10 mouse cellular contexts compared by ENCODE assay signal in the genomic region with DNA sequence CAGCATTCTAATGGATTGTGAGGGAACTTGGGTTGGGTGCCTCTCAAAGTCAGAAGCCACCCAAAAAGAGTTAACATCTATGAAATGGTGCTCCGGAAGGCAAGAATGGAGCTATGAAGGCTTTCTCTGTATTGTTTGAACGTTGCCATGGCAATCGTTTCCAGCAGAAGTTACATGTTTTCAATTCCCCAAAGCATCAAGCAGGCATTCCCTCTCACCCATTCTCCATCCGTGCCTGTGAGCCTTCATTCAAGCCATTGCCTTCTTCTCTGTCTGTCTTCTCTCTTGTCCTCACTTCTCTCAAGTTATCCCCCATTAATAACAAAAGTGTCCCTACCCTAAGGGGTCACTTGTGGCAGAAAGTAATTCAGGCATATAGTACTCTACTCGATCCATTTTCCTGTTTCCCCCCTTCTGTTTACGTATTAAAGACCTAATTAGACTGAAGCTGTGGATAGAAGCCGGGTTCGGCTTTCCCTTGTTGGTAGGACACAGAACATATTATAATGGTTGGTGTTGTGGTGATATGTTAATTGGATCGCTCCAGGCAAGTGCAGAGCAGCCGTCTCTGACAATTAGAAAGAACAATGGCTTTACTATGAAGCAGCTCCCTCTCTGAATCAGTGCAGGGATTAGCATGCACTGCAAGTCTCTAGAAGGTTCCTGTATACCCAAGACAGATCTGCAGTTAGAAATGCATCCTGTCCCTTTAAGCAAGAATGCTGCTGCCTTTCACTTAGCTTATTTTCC.
A peak's percentile ranks its signal among the peaks of the same experiment; 100 is the strongest.
DNase-seq lines count a peak whose midpoint lies in the region; ATAC-seq and TF ChIP-seq lines count a peak whose summit lies in the region.
"Had no signal": no experiment of that assay in that cellular context is flagged by ENCODE, and none has a peak within 500 bp of the region (broad histone marks: within the 10 kb centered on the region; RNA-seq: fewer than 3 reads in every experiment).

No protein-coding gene starts in this region.

- peak; percentile 27 for DNase-seq in limb, embryonic 14.5 days (ENCODE audit: low spot score)
- DNase-seq in limb, embryonic 10.5 days (ENCODE audit: low spot score) = no peak
- peak; percentile 47 for DNase-seq in forebrain, embryonic 10.5 days (ENCODE audit: extremely low spot score, low spot score)
- no peak for DNase-seq in adrenal gland, postnatal 25 days
- DNase-seq: kidney, adult 11 months had no signal

- no peak overlapping the region for H3K9ac ChIP-seq in limb, embryonic 14.5 days (ENCODE audit: low read depth, low read length, severe bottlenecking)
- no peak overlapping the region for H3K9ac ChIP-seq in hindbrain, embryonic 16.5 days (ENCODE audit: low read depth, low read length)
- H3K9ac ChIP-seq in neural tube, embryonic 15.5 days (replicated peaks) = no peak overlapping the region
- no peak overlapping the region for H3K9ac ChIP-seq in heart, embryonic 11.5 days (ENCODE audit: low read depth, low read length)
- H3K9ac ChIP-seq: embryonic facial prominence, embryonic 15.5 days had no signal

- H3K4me2 ChIP-seq in limb, embryonic 14.5 days (replicated peaks; ENCODE audit: low read depth, low read length, severe bottlenecking) = no peak overlapping the region
- H3K4me2 ChIP-seq in hindbrain, embryonic 16.5 days (ENCODE audit: low read length) = peak overlapping the region; percentile 56
- peak overlapping the region; percentile 51 for H3K4me2 ChIP-seq in neural tube, embryonic 15.5 days
- H3K4me2 ChIP-seq in heart, embryonic 11.5 days = no peak overlapping the region
- H3K4me2 ChIP-seq: embryonic facial prominence, embryonic 15.5 days had no signal

- no peak overlapping the region for H3K27ac ChIP-seq in limb, embryonic 14.5 days (replicated peaks; ENCODE audit: low read depth, low read length)
- H3K27ac ChIP-seq in limb, embryonic 10.5 days = no peak overlapping the region
- peak overlapping the region; percentile 48; the same call in 1 of the 2 replicates for H3K27ac ChIP-seq in forebrain, embryonic 10.5 days
- H3K27ac ChIP-seq in hindbrain, embryonic 16.5 days (ENCODE audit: low read depth, low read length) = peak overlapping the region; percentile 58
- H3K27ac ChIP-seq in neural tube, embryonic 15.5 days (replicated peaks) = peak overlapping the region; percentile 75
- no peak overlapping the region for H3K27ac ChIP-seq in heart, embryonic 11.5 days (ENCODE audit: low read depth, low read length)
- H3K27ac ChIP-seq: embryonic facial prominence, embryonic 15.5 days; heart, embryonic 10.5 days had no signal

- H3K9me3 ChIP-seq in limb, embryonic 14.5 days (ENCODE audit: control insufficient read depth, low read length) = no peaks in the 10 kb centered on the region
- no peaks in the 10 kb centered on the region for H3K9me3 ChIP-seq in limb, embryonic 10.5 days (replicated peaks)
- no peaks in the 10 kb centered on the region for H3K9me3 ChIP-seq in forebrain, embryonic 10.5 days
- no peaks in the 10 kb centered on the region for H3K9me3 ChIP-seq in hindbrain, embryonic 16.5 days (ENCODE audit: control insufficient read depth, low read length)
- no peaks in the 10 kb centered on the region for H3K9me3 ChIP-seq in neural tube, embryonic 15.5 days (replicated peaks)
- no peaks in the 10 kb centered on the region for H3K9me3 ChIP-seq in heart, embryonic 11.5 days (replicated peaks; ENCODE audit: control insufficient read depth, low read length)
- H3K9me3 ChIP-seq: embryonic facial prominence, embryonic 15.5 days; heart, embryonic 10.5 days had no signal

- H3K4me3 ChIP-seq in limb, embryonic 14.5 days (replicated peaks; ENCODE audit: low read length) = no peak overlapping the region
- no peak overlapping the region for H3K4me3 ChIP-seq in limb, embryonic 10.5 days
- H3K4me3 ChIP-seq in forebrain, embryonic 10.5 days = no peak overlapping the region
- H3K4me3 ChIP-seq in hindbrain, embryonic 16.5 days (ENCODE audit: low read length) = peak overlapping the region; percentile 18
- H3K4me3 ChIP-seq in neural tube, embryonic 15.5 days (replicated peaks) = peak overlapping the region; percentile 21
- no peak overlapping the region for H3K4me3 ChIP-seq in heart, embryonic 11.5 days (ENCODE audit: low read depth, low read length)
- H3K4me3 ChIP-seq: embryonic facial prominence, embryonic 15.5 days; heart, embryonic 10.5 days had no signal

- 67% methylated on average over 10 of the region's 10 CpGs for WGBS in limb, embryonic 14.5 days
- WGBS in limb, embryonic 10.5 days = 80% methylated on average over 10 of the region's 10 CpGs
- 27% methylated on average over 10 of the region's 10 CpGs for WGBS in forebrain, embryonic 10.5 days
- WGBS in hindbrain, embryonic 16.5 days = 22% methylated on average over 10 of the region's 10 CpGs
- WGBS in neural tube, embryonic 15.5 days = 26% methylated on average over 10 of the region's 10 CpGs
- WGBS in heart, embryonic 11.5 days (ENCODE audit: insufficient replicate concordance) = 75% methylated on average over 10 of the region's 10 CpGs

- no peaks in the 10 kb centered on the region for H3K4me1 ChIP-seq in limb, embryonic 14.5 days (ENCODE audit: control insufficient read depth, insufficient read depth, low read length)
- no peaks in the 10 kb centered on the region for H3K4me1 ChIP-seq in limb, embryonic 10.5 days
- H3K4me1 ChIP-seq in forebrain, embryonic 10.5 days = peaks cover 16% of the 10 kb centered on the region
- peaks cover 7% of the 10 kb centered on the region for H3K4me1 ChIP-seq in hindbrain, embryonic 16.5 days (ENCODE audit: control insufficient read depth, insufficient read depth, low read depth, low read length)
- H3K4me1 ChIP-seq in neural tube, embryonic 15.5 days = peaks cover 14% of the 10 kb centered on the region
- no peaks in the 10 kb centered on the region for H3K4me1 ChIP-seq in heart, embryonic 11.5 days (ENCODE audit: control insufficient read depth, insufficient read depth, low read length)
- H3K4me1 ChIP-seq: embryonic facial prominence, embryonic 15.5 days; heart, embryonic 10.5 days had no signal

- H3K27me3 ChIP-seq in limb, embryonic 14.5 days (ENCODE audit: control insufficient read depth, insufficient read depth, low read length) = no peaks in the 10 kb centered on the region
- no peaks in the 10 kb centered on the region for H3K27me3 ChIP-seq in limb, embryonic 10.5 days (ENCODE audit: low read depth, poor library complexity, severe bottlenecking)
- peaks cover 8% of the 10 kb centered on the region; the same call in 1 of the 2 replicates for H3K27me3 ChIP-seq in forebrain, embryonic 10.5 days (ENCODE audit: poor library complexity, severe bottlenecking)
- H3K27me3 ChIP-seq in hindbrain, embryonic 16.5 days (replicated peaks; ENCODE audit: control insufficient read depth, insufficient read depth, low read length) = no peaks in the 10 kb centered on the region
- H3K27me3 ChIP-seq in neural tube, embryonic 15.5 days (replicated peaks) = no peaks in the 10 kb centered on the region
- H3K27me3 ChIP-seq in heart, embryonic 11.5 days (ENCODE audit: control insufficient read depth, insufficient read depth, low read length) = no peaks in the 10 kb centered on the region
- H3K27me3 ChIP-seq: embryonic facial prominence, embryonic 15.5 days had no signal

- H3K36me3 ChIP-seq in limb, embryonic 14.5 days (ENCODE audit: control insufficient read depth, insufficient read depth, low read length) = no peaks in the 10 kb centered on the region
- no peaks in the 10 kb centered on the region for H3K36me3 ChIP-seq in limb, embryonic 10.5 days
- no peaks in the 10 kb centered on the region for H3K36me3 ChIP-seq in forebrain, embryonic 10.5 days (replicated peaks)
- H3K36me3 ChIP-seq in hindbrain, embryonic 16.5 days (ENCODE audit: control insufficient read depth, insufficient read depth, low read length) = no peaks in the 10 kb centered on the region
- no peaks in the 10 kb centered on the region for H3K36me3 ChIP-seq in neural tube, embryonic 15.5 days
- H3K36me3 ChIP-seq in heart, embryonic 11.5 days (ENCODE audit: control insufficient read depth, insufficient read depth, low read length) = no peaks in the 10 kb centered on the region
- H3K36me3 ChIP-seq: embryonic facial prominence, embryonic 15.5 days; heart, embryonic 10.5 days had no signal

- no peak for ATAC-seq in limb, embryonic 14.5 days (ENCODE audit: low FRiP score, low read depth)
- ATAC-seq in hindbrain, embryonic 16.5 days = peak; percentile 93
- peak; percentile 89 for ATAC-seq in neural tube, embryonic 15.5 days (ENCODE audit: low FRiP score)
- no peak for ATAC-seq in heart, embryonic 11.5 days (replicated peaks; ENCODE audit: insufficient number of reproducible peaks, low FRiP score, low TSS enrichment)

- TF ChIP-seq POLR2A in limb, embryonic 14.5 days (IDR thresholded peaks at IDR 0.05; ENCODE audit: borderline replicate concordance, extremely low read depth, insufficient read depth, insufficient read length) = no peak

Comparison
In these comparisons a context has a peak if more than half of its experiments do, and no peak if none do; other contexts are left out.
1. DNase-seq: peak in limb, embryonic 14.5 days (single experiment) and forebrain, embryonic 10.5 days (single experiment); none in limb, embryonic 10.5 days (single experiment) and adrenal gland, postnatal 25 days (single experiment).
2. ATAC-seq: peak in hindbrain, embryonic 16.5 days (single experiment) and neural tube, embryonic 15.5 days (single experiment); none in limb, embryonic 14.5 days (single experiment) and heart, embryonic 11.5 days (single experiment).
3. H3K27ac ChIP-seq: peak in forebrain, embryonic 10.5 days (single experiment), hindbrain, embryonic 16.5 days (single experiment) and neural tube, embryonic 15.5 days (single experiment); none in limb, embryonic 14.5 days (single experiment), limb, embryonic 10.5 days (single experiment) and heart, embryonic 11.5 days (single experiment).
4. H3K4me2 ChIP-seq: peak in hindbrain, embryonic 16.5 days (single experiment) and neural tube, embryonic 15.5 days (single experiment); none in limb, embryonic 14.5 days (single experiment) and heart, embryonic 11.5 days (single experiment).
5. H3K4me3 ChIP-seq: peak in hindbrain, embryonic 16.5 days (single experiment) and neural tube, embryonic 15.5 days (single experiment); none in limb, embryonic 14.5 days (single experiment), limb, embryonic 10.5 days (single experiment), forebrain, embryonic 10.5 days (single experiment) and heart, embryonic 11.5 days (single experiment).